Mouse (Mus musculus) liver, embryonic 14.5 days (tissue): ENCODE results near the gene Dnajc6. TPM values are rescaled to one million over a fixed set of nuclear protein-coding genes. Genes with fewer than 3 reads are reported as not detected.
A peak's percentile ranks its signal among the peaks of the same experiment; 100 is the strongest.

Experiments used
- ATAC-seq: fragments of 200-750 bp; cut with Nextera tagmentation; 2 replicates; pipeline ENCODE4 v1.8.0; 2017; ENCODE audit warnings: moderate number of reproducible peaks, mild to moderate bottlenecking, moderate library complexity; ENCODE audit not compliant: insufficient read depth
- DNase-seq, 3 experiments: peaks; one replicate each; pipeline ENCODE4 v3.0.0-alpha.2; 2012 to 2013; ENCODE audit warnings: low read depth in 3 of 3, low spot score in 3 of 3
- H3K27ac ChIP-seq: fragments of 300-500 bp; sonication (generic); 2 replicates; pipeline ENCODE4 v1.5.1; 2014; ENCODE audit warnings: moderate library complexity, mild to moderate bottlenecking, control low read depth, inconsistent platforms
- H3K27me3 ChIP-seq: fragments of 300-500 bp; sonication (generic); 2 replicates; pipeline ENCODE4 v1.6.1; 2014; ENCODE audit warnings: mild to moderate bottlenecking, low read length, moderate library complexity; ENCODE audit not compliant: control insufficient read depth, insufficient read depth
- H3K36me3 ChIP-seq: fragments of 300-500 bp; sonication (generic); replicated peaks from 2 replicates; pipeline ENCODE4 v1.6.1; 2014; ENCODE audit warnings: low read depth; ENCODE audit not compliant: control insufficient read depth, insufficient read depth
- H3K4me1 ChIP-seq, 2 experiments: fragments of 200-500 bp in 1 of 2; fragments of 300-500 bp in 1 of 2; sonication (generic) in 1 of 2; replicated peaks; 2 replicates each; pipeline ENCODE4 v1.6.1; 2012 to 2014; ENCODE audit warnings: antibody characterized with exemption in 1 of 2, inconsistent platforms in 1 of 2, low read length in 1 of 2; ENCODE audit not compliant: control insufficient read depth in 2 of 2, insufficient read depth in 2 of 2
- H3K4me2 ChIP-seq: fragments of 300-500 bp; sonication (generic); 2 replicates; pipeline ENCODE4 v1.6.1; 2014; ENCODE audit warnings: low read depth, mild to moderate bottlenecking, control low read depth, moderate library complexity
- H3K4me3 ChIP-seq, 2 experiments: fragments of 200-500 bp in 1 of 2; fragments of 300-500 bp in 1 of 2; sonication (generic) in 1 of 2; 2 replicates each; pipeline ENCODE4 v1.5.1; 2012 to 2014; ENCODE audit warnings: low read depth in 2 of 2, low read length in 2 of 2, mild to moderate bottlenecking in 2 of 2, control low read depth in 1 of 2, inconsistent platforms in 1 of 2, moderate library complexity in 1 of 2; ENCODE audit not compliant: insufficient read depth in 1 of 2
- H3K9ac ChIP-seq: fragments of 300-500 bp; sonication (generic); replicated peaks from 2 replicates; pipeline ENCODE4 v1.6.1; 2014; ENCODE audit warnings: mild to moderate bottlenecking, control low read depth, moderate library complexity
- H3K9me3 ChIP-seq: fragments of 300-500 bp; sonication (generic); 2 replicates; pipeline ENCODE4 v1.6.1; 2016; ENCODE audit warnings: low read length, mixed read lengths; ENCODE audit not compliant: control insufficient read depth
- CTCF ChIP-seq: IDR thresholded peaks from 2 replicates; pipeline ENCODE4 v1.5.1; 2016; ENCODE audit warnings: antibody characterized with exemption, low read depth, control low read depth
- EP300 ChIP-seq: IDR thresholded peaks from 2 replicates; pipeline ENCODE4 v1.6.1; 2016; ENCODE audit warnings: antibody characterized with exemption, low read depth
- WGBS: fragments of 180-500 bp; shearing (Covaris S2); extraction: QIAGEN DNeasy Blood & Tissue Kit; methylation state at CpG from one replicate; pipeline ENCODE4 v1.1.7; 2014; ENCODE audit not compliant: insufficient replicate concordance; 5-methylcytosine and 5-hydroxymethylcytosine counted together
- polyA plus RNA-seq, 2 experiments: library from polyadenylated mRNA; depleted of rRNA in 1 of 2; stranded (reverse) in 1 of 2; unstranded in 1 of 2; fragments of >200 nt; fragmentation: Nextera tagmentation in 1 of 2; extraction: Ambion mirVana in 1 of 2; gene quantifications; 2 replicates each; pipeline versions ENCODE4 v1.2.1 to v1.2.3; 2012 to 2014

Dnajc6 gene
- polyA plus RNA-seq, 2 experiments: 0.08 to 0.16 TPM

DNA sequence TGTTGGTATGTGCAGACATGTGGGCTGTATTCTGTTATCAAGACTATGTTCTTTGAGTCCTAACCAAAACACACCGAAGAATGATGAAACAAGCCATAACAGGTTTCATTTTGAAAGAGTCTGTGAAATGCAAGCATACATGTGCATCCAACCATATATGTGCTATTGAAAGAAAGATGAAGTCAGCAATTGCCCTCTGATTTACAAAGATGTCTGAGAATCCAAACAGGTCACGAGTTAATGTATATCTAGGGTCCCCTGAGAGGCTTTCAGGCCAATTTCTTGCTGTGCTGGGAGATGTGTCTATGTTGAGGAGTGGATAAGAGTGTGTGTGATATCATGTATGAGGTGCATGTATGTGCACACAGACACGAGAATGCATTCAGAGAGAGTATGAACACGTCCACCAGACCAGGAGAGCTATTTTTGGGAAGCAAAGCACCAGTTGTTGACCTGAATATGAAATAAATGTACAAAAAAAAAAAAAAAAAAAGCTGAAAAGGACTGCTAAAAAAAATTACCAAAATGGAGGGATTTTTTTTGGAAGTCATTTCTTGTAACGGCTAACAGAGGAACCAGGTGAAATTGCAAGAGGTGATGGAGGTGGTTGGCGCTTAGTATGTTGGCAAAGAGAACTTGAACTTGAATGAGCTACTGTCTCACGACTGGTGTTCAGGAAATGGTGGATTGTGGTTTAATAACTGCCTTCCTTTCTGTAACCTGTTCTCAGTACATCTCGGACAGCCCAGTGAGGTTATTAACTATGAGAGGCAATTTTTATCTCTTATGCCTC is 13.9 kb downstream of the Dnajc6 start:
- Histone ChIP-seq H3K4me2 (no peak overlapping the region), H3K9me3 (no peaks in the 10 kb centered on the region), H3K27me3 (peaks cover 5% of the 10 kb centered on the region), H3K27ac (no peak overlapping the region), H3K9ac (no peak overlapping the region), H3K4me1 (no peaks in the 10 kb centered on the region), H3K36me3 (no peaks in the 10 kb centered on the region), H3K4me3 (no peak overlapping the region)
- no peak for ATAC-seq
- WGBS: 42% methylated on average over 8 of the region's 8 CpGs
- DNase-seq: no peak
- TF ChIP-seq EP300 (no peak), CTCF (no peak)

DNA sequence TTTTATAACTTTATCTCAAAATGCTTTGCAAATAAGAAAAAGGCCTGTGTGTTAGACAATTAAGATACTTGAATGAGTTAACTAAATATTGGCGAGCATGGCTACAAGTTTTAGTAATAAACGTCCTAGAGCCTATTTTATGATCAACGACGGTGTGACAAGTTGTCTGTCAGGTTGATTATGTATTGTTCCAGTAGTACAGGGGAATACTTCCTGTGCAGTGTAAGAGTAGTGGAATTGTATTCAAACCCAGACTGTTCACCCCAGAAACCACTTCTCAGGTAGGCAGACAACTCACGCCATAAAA is 14.4 kb downstream of the Dnajc6 start:
- Histone ChIP-seq H3K4me3 (no peak overlapping the region), H3K27ac (no peak overlapping the region), H3K9me3 (no peaks in the 10 kb centered on the region), H3K4me1 (no peaks in the 10 kb centered on the region), H3K27me3 (peaks cover 5% of the 10 kb centered on the region), H3K36me3 (no peaks in the 10 kb centered on the region), H3K9ac (no peak overlapping the region), H3K4me2 (no peak overlapping the region)
- WGBS: 41% methylated on average over 5 of the region's 5 CpGs
- no peak for ATAC-seq
- no peak for DNase-seq
- TF ChIP-seq EP300: no peak
- no peak for TF ChIP-seq CTCF

DNA sequence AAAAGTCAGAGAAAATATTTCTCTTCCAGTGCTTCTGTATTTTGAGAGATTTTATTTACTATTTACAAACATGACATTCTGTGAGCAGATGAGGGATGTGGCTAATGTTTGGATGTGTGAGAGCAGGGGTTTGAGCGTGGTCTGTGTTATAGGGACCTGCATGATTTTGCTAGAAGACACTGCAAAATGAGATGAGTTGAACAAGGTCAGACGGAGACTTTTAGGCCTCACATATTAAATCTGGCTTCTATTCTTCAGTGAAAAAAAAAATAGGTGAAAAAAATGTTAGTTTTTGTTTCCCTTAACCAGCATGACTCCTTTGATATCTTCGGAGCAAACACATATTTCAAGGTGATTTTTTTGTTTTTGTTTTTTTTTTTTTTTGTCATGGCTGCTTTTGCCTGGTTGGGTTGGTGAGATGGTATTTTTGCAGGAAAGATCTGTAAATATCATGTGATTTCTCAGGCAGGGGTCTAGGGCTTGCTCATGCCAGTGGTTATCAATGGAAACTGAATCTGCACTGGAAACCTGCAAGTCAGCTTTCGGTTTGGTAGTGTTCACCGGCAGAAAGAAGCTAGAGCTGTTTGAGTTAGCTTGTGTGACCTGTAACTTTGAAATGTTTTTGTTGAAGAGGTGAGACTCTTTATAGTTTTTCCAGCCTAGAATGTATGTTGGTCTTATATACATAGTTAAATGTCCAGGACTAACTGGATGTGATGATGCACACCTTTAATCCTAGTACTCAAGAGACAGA is 15.5 kb downstream of the Dnajc6 start:
- H3K27me3 ChIP-seq: peaks cover 5% of the 10 kb centered on the region
- ATAC-seq (no peak), DNase-seq (no peak)
- H3K4me1 ChIP-seq: no peaks in the 10 kb centered on the region
- no peak for TF ChIP-seq EP300
- no peak for TF ChIP-seq CTCF
- H3K9ac ChIP-seq: no peak overlapping the region
- 67% methylated on average over 5 of the region's 5 CpGs for WGBS
- no peaks in the 10 kb centered on the region for H3K36me3 ChIP-seq
- H3K9me3 ChIP-seq: no peaks in the 10 kb centered on the region
- H3K4me3 ChIP-seq: no peak overlapping the region
- H3K4me2 ChIP-seq: no peak overlapping the region
- H3K27ac ChIP-seq: no peak overlapping the region

DNA sequence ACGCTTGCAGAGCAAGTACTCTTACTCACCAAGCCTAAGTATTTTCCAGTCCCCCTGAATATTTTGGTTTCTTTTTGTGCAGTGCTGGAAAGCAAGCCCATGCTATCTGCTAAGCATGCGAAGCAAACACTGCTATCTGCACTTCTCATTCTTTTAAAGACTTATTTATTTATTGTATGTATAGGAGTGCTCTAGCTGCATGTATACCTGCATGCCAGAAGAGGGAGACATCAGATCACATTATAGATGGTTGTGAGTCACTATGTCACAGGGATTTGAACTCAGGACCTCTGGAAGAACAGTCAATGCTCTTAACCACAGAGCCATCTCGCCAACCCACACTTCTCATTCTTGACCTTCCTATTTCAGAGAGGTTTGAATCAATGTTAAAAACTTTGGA is 16.8 kb downstream of the Dnajc6 start:
- no peaks in the 10 kb centered on the region for H3K36me3 ChIP-seq
- TF ChIP-seq CTCF (peak; percentile 4; the same call in 1 of the 2 replicates), EP300 (no peak)
- DNase-seq: no peak
- no peak overlapping the region for H3K9ac ChIP-seq
- no peaks in the 10 kb centered on the region for H3K9me3 ChIP-seq
- ATAC-seq: no peak
- H3K4me1 ChIP-seq: no peaks in the 10 kb centered on the region
- H3K27ac ChIP-seq: no peak overlapping the region
- H3K4me3 ChIP-seq: no peak overlapping the region
- 70% methylated on average over 3 of the region's 3 CpGs for WGBS
- peaks cover 5% of the 10 kb centered on the region for H3K27me3 ChIP-seq
- H3K4me2 ChIP-seq: no peak overlapping the region

DNA sequence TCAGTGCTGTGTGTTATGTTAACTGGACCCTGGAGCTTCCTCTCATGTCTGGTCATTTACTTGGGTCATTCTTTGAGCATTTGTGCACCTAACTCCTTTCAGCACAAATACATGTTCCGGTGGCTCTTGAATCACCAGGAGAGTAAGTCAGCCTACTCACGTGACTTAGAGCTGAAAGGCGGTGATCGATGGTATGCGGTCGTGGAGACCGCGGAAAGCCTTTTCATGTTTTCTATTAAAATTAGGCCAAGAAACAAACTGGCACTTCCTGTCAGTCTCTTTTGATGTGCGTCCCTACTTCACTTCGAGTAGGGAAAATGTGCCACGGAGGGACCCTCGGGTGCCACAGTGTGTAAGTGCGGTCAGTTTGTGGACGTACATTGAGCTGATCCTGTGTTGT is 19.4 kb downstream of the Dnajc6 start:
- no peak overlapping the region for H3K4me2 ChIP-seq
- H3K9ac ChIP-seq: no peak overlapping the region
- no peak for TF ChIP-seq CTCF
- TF ChIP-seq EP300: no peak
- H3K4me3 ChIP-seq: no peak overlapping the region
- no peaks in the 10 kb centered on the region for H3K27me3 ChIP-seq
- H3K4me1 ChIP-seq: no peaks in the 10 kb centered on the region
- 82% methylated on average over 14 of the region's 14 CpGs for WGBS
- H3K9me3 ChIP-seq: no peaks in the 10 kb centered on the region
- no peak for ATAC-seq
- H3K36me3 ChIP-seq: no peaks in the 10 kb centered on the region
- DNase-seq: no peak
- no peak overlapping the region for H3K27ac ChIP-seq
